Mouse (Mus musculus): ENCODE measurements around the gene Ift57.

Ift57 gene

DNA sequence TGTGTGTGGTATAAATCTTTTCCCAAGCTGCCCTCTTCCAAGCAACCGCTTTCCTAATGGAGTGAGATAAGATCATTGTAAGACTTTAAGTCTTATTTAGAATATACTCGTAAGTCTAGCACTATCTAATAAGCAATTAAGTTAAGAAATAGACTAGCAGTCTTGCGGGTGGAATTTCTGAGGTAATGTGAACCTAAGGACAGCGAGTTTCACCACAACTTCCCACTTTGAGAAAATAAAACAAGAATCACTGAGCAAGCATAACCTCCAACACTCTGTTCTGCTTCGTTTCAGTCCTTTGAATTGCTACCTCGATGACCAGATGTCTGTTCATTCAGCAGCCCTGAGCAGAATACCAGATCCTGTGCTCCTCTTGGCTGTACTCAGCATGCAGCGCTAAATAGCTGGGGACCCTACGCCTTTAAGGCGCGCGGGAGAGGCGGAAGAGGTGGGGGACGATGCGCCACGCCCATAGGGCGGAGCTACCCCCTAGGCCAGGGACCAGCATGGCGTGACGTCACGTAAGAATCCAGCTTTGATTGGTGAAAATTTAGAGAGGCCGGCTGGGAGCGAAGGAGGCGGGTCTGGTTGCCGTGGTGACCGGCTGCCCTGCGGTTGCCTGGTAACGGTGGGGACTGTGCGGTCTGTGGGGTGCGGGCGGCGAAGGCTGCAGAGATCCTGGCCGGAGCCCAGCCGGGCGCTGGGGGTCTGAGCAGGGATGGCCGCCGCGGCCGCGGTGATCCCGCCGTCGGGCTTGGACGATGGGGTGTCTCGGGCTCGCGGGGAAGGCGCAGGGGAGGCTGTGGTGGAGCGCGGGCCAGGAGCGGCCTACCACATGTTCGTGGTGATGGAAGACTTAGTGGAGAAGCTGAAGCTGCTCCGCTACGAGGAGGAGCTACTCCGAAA, at the start of gene Ift57:
Ift57 (plus strand) TSS at position 614 of the 906 bp plus-strand sequence.
- peak; percentile 88 for DNase-seq (ENCODE audit: low spot score)

DNA sequence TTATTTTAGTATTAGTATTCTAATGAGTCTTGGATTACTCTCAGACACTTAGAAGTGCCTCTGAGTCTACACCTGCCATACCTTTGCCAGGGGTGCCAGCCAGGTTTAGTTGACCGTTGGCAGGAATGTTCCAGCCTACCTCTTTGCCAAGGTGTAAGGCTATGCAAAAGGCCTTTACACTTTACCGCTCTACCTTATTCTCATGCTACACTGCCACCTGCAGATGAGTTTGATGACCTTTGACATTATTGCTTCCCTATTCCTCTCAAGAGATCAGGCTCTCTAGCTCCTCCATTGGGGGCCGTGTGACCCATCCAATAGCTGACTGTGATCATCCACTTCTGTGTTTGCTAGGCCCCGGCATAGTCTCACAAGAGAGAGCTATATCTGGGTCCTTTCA, 41.9 kb upstream of the Ift57 start:
- DNase-seq (ENCODE audit: low spot score) = no peak

DNA sequence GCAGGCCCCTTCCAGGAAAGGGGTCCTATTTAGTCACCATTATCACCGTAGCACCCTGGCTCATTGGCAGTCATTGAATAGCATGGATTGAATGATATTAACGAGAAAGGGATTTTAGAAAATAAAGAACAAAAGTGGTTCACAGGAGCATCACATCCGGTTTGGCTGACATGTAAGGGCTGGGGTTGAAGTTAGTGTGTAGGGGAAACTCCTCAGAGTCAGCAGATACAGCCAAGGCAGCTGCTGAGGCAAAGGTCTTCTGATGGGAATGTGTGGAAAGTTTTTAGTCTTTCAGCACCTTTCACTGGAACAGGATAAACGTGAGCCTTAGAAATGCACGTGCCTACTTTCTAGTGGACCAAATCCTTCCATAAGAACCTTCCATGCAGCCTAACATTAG, 41.0 kb upstream of the Ift57 start:
- no peak for DNase-seq (ENCODE audit: low spot score)

DNA sequence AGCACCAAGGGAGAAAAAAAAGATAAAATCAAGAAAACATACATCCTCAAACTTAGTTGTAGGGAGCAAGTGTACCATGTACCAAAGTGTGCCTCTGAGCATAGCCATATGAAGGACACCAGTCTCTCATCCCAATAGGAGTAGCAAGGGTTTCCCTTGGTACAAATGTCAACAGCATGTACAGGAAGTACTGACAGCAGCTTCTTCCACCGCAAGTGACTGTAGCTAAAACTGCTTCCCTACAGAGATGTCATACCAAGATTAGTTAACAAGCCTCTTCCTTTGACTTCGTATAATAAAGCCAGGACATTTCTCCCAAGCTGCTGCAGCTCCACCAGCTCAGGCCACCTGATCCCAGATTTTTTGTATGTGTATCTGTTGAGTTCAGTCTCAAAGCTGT, 39.9 kb upstream of the Ift57 start:
- no peak for DNase-seq (ENCODE audit: low spot score)

DNA sequence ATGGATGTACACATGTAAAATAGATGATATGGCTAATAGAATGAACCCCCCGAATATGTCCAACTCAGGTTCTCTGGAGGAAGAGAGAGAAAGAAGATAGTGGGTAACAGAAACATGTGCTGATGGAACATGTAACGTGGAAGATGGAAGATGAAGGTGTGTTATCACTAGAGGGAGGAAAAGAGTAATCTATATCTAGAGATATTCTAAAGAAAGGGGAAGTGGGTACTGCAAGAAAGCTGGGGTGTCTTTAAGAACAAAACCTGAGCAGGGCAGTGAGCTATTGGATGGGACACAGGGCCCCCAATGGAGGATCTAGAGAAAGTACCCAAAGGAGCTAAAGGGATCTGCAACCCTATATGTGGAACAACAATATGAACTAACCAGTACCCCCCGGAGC, 38.9 kb upstream of the Ift57 start:
- no peak for DNase-seq (ENCODE audit: low spot score)

DNA sequence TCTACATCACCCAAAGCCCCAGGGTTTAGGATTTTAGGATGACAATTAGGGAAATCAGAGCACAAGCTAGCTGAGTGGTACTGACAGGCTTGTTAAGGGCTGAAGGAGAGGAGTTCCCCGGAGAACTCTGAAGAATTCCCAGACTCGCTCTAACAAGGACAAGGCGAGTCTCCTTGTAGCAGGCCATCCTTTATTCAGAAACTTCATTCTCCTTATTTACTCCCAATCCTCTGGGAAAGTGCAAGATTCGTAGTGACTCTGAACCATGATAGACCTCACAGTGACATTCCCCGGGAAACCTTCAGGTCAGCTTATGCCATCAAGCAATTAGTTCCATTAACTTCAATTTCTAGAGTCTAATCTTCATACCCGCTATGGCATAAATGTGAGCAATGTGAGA, 36.8 kb upstream of the Ift57 start:
- no peak for DNase-seq (ENCODE audit: low spot score)

DNA sequence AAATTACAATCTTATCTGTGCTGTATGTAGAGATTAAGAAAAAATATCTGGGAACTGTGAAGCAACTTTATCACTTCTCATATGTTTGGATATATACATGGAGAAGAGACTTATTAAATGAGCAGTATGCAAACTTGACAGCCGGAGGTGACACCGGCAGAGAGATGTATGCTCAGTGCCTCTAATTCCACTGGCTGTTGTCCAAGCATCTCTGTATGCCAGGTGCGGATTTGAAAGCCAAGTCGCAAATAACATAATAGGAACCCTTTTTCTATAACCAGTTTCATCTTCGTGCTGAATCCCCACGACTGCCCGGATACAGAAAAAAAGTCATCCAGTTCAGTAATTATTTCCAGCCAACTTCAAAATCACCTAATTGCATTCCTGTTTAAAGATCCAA, 34.4 kb upstream of the Ift57 start:
- no peak for DNase-seq (ENCODE audit: low spot score)

DNA sequence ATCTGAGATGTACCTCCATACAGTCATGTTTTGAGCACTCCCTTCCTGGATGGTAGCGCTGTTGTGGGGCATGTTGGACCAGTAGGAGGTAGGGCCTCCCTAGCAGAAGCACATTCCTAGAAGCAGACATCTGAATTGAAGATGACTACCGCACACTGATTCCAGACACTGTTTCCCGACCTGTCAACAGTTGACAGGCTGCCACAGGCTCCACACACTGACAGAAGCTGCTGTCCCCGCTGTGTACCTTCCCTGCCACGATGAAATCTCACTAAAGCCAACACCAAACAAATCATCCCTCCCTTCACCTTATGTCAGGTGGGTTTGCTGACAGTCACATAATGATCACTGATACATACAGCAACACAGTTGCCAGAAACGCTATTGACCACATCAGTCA, 19.4 kb upstream of the Ift57 start:
- DNase-seq (ENCODE audit: low spot score) = no peak

DNA sequence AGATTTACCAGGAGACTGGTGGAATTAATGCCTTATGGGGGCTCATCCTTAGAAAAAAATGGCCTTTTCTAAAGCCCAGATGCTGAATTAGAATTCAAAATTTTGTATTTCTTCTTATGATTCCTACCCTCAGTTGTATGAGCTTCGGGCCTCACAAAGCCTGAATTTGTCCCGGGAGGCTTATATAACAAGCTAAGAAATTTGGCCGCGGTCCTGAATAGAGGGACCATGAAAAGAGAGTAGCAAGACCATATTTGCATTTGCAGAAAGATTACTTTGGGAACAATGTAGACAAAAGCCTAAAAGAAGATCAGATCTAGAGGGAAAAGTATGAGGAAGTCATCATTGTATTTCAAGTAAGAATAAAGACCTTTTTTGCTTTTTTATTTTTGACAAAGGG, 14.1 kb upstream of the Ift57 start:
- no peak for DNase-seq (ENCODE audit: low spot score)

DNA sequence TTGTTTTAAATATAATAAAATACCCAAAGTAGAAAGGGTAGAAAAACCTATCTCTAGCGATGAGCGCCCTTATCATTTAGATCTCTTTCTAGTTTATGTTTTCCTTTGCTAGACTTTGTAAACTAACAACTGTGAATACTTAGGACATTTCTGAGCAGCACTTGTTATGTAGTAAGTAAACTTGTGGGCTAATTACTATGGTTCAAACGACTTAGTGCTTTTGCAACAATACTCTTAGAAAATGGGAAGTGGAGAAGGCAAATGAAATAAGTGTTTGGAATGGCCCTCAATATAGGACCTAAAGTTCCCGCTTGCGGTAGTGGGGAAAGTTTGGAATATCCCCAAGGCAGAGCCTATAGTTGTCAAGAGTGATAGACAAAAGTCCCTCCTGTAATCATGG, 788 bp downstream of the Ift57 start:
- no peak for DNase-seq (ENCODE audit: low spot score)

DNA sequence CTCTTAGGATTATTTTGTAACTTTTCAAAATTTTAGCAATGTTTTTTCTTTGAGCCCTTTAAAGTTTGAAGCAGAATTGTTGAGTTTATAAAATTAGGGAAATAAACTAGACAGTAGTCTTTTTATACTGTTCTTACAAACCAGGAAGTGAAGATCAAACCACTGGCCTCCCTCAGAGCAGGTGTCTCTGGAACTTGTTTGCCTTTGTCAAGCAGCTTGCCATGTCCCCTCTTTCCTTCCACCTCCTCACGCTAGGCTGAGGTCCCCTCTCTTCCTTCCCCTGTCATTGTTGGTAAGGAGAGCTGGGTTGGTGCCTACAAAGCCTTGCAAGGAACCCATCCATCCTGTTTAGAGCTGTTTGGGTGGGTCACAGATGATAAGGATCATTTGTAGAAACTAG, 9.0 kb downstream of the Ift57 start:
- DNase-seq (ENCODE audit: low spot score) = no peak

DNA sequence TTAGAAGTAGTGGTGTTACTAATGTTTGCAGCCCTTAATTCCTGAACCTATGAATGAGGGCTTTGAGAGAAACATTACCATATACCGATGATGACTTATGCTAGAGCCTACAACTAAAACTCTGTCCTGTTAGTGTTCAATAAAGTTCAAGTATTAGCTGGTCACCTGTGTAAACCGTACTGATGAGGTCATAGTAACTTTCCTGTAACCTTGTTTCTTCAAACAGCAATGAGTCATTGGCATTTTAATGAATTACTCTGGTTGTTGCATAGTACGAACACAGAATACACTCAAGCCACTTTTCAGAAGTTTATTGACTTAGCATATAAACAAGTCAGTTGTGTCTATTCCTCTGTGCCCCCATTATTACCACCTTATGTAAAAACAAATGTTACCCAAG, 11.2 kb downstream of the Ift57 start:
- no peak for DNase-seq (ENCODE audit: low spot score)

DNA sequence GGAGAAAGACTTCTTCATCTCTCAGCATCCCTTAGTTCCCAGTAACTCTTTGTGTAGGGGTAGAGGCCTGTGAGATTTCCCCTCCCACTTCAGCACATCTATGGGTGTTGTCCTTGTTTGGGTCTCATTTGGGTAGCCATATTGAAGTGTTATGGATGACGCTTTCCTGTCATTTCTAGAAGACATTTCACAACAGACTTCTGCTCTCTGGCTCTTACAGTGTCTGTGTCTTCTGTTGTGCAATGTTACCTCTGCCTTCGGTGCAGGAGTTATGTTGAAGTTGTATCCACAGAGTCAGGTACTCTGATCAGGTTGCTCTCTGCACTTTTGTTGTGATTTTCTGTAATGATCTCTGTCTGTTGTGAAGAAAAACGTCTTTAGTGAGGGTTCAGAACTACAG, 14.3 kb downstream of the Ift57 start:
- no peak for DNase-seq (ENCODE audit: low spot score)

DNA sequence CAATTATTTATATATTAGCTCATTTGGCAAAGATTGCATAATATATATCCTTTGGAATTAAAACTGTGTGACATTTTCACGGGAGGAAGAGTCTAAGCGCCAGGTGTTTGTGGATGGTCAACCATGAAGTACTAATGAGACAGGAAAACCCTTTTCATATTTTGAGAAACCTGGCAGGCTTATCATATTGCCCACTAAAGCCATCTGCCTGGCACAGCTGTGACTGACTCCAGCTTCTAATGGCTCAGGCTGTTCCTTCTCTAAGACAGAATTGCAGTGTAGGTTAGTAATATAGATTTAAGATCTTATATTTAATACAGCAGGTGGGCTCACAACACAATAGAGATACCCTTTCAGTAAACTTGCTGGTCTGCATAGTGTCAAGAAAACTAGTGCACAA, 21.6 kb downstream of the Ift57 start:
- no peak for DNase-seq (ENCODE audit: low spot score)

DNA sequence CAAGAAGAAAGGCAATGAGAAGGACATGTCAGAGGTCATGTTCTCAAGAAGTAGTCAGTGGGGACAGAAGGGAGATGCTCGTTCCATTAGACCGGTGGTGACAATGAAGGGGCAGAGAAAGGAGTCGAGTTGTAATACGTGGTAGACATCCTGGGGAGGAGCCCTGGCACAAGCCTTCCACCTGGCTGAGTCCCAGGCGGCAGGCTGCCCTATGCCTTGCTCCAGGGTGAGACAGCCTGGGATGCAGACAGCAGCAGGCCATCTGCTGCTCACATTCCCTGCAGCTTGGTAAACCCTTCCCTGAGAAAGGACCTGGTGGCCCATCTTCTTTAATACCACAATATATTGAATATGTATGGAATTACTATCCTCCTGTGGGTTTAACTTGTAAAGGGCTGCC, 22.6 kb downstream of the Ift57 start:
- no peak for DNase-seq (ENCODE audit: low spot score)

DNA sequence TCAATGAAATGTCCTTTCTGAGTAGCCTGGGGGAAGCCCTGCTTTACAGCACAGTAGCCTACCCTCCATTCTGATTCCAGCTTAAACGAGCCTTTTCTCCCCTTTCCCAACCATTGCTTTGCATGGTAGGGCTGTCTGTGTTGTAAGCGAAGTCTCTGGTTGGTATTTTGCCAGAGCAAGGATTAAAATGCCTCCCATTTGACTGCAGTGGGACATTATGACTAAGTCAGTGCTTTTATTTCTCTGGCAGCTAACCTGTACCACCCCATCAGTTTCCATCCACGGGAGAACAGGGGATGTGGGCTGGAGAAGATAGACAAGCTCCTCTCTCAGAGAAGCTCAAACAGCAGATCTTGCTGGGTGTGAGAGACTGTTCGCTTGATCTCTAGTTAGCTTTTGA, 24.2 kb downstream of the Ift57 start:
- DNase-seq (ENCODE audit: low spot score) = no peak

DNA sequence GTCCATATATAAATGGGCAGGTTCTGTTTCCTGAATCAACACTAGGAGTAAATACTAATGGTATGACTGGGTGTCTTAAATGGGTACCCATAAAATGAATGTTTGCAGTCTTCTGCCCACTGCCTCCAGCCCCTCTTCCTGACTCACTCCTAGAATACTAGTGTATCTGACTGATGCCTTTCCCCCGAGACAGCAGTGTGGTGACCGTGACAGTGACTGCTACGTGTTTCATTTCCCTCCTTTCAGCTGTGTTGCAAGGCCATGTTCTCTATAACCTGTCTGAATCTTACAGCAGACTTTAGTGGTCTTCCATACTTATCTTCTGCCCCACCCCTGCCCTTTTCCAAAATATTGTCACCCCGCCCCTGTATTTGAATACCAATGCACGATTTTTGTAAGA, 25.2 kb downstream of the Ift57 start:
- DNase-seq (ENCODE audit: low spot score) = no peak

DNA sequence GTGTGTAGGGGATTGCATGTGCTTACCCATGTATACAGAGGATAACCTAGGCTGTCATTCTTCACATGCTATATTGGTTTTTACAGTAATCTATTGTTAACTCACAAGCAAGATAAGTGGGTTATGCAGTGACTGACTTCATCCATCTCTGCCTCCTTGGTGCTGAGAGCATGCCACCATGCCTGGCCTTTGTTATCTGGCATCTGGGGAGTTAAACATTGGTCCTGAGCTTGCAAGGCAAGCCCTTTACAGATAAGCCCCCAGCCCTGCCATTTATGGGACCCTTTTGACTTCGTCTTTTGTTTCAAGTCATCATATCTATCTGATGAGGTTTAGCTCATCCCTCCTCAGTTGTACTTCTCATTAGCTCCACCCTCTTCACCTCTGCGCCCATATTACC, 25.9 kb downstream of the Ift57 start:
- DNase-seq (ENCODE audit: low spot score) = no peak

DNA sequence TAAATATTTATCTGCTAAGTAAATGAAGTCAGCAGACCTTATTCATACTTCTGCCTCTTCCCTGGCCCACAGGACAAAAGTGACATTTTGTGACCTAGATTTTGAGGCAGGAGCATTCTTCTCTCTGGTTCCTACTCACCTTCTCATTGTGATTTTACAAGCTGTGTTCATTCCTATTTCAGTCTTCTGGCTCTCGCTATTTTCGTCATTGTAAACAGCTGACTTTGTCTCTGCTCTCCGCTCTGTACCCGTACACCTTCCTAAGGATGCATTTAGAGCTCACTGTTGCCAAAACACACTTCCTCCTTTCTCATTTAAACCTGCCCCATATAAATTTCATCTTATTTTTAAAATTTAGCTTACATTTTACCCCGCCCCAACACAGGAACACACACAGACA, 26.4 kb downstream of the Ift57 start:
- DNase-seq (ENCODE audit: low spot score) = no peak

DNA sequence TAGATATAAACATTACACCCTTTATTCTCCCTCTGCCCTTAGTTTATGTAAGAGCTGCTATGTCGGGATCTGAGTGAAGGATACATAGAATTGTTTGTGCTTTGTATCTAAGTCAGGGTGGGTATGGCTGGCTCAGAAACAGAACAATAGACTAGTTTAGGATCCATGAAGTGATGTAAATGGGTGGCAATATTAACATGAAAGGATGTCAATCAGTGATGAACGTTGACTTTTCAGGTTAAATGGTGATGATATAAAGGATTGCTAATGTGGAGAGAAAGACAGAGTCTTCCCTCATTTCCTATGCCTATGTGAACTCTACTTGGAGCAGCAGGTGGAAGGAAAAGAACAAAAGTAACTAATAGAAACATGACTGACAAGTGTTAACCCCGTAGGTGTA, 27.2 kb downstream of the Ift57 start:
- DNase-seq (ENCODE audit: low spot score) = no peak

DNA sequence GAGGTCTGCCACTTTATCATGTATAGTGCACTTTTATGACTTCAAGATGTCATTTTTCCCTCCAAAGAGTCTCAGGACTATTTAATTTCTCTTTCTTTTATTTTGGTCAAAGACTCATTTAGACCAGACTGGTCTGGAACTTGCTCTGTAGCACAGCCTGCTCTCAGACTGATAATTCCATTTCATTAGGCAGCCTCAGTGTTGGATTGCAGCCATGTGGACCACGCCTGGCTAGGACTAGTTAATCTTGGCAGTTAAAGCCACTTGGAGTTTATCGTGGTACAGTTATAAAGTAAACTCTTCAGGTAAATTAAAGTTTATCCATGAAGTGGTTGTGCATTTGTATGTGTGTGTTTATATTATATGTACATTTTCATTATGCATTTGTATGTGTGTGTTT, 27.7 kb downstream of the Ift57 start:
- DNase-seq (ENCODE audit: low spot score) = no peak

DNA sequence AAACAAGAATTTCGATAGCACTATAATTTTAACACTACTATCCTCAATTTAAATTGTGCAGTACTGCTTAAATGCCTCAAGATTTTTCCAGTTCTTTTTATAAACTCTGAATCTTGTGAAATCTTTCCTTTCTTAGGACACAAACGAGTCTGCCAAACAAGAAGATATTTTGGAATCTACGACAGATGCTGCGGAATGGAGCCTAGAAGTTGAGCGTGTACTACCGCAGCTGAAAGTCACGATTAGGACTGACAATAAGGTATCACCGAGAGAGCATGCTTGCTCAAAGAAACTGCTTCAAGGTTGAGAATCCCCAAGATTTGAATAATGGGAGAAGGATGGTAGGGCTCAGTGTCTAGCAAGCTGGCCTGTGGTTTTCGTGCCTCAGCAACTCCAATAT, 37.5 kb downstream of the Ift57 start:
- DNase-seq (ENCODE audit: low spot score) = no peak

DNA sequence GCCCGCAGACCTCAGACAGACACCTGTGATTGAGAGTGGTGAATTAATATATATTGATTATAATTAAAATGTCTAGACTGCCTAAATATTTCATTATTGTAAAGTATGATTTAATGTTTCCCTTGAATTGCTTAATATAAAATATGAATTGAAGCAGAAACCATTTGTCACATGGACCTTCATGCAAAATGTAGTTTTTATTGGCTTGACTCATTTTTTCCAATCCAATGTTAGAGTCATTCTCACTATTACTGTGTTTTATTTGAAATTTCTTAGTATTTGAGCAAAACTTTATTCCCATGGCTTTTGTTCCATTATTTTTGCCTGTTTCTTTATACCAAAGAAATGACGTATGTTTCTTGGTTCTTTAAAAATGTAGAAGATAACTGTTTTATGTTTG, 48.3 kb downstream of the Ift57 start:
- DNase-seq (ENCODE audit: low spot score) = no peak

DNA sequence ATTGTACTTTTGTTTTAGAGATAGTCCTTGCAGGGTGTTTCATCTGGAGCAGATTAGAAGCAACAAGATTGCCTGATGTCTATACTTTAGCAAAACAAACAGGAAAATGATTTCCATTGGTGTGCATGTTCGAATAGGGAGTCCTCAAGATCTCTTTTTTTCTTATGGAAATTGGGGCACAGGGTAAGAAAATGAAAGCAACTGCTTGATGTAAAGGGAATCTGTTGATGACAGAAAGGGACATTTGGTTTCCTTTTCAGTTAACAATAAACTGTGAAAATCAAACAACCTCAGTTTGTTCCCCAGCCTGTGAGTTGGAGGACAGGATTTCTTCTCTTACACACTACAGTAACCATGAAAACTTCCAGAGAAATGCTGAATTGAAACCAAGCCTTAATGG, 53.9 kb downstream of the Ift57 start:
- DNase-seq (ENCODE audit: low spot score) = no peak

All from urinary bladder, postnatal 10 days (tissue).